Mouse (Mus musculus) MEL (cell line): ENCODE results near the gene Fermt2.

Experiments used
- BHLHE40 ChIP-seq: IDR thresholded peaks from 2 replicates; pipeline ENCODE4 v1.6.1; 2012; ENCODE audit warnings: low read depth, mild to moderate bottlenecking, inconsistent platforms, low read length, improper control_type of control experiment, borderline replicate concordance
- CTCF ChIP-seq, 3 experiments: IDR thresholded peaks in 2 of 3; conservative IDR thresholded peaks in 1 of 3; 2 replicates each; pipeline ENCODE4 v1.5.1; 2011 to 2012; ENCODE audit warnings: low read length in 3 of 3, low read depth in 2 of 3, mild to moderate bottlenecking in 2 of 3, improper control_type of control experiment in 1 of 3, inconsistent platforms in 1 of 3, mixed read lengths in 1 of 3, moderate library complexity in 1 of 3; ENCODE audit not compliant: control insufficient read depth in 1 of 3, insufficient read depth in 1 of 3, poor library complexity in 1 of 3, severe bottlenecking in 1 of 3
- GABPA ChIP-seq: IDR thresholded peaks from 2 replicates; pipeline ENCODE4 v1.6.1; 2012; ENCODE audit warnings: low read depth, mild to moderate bottlenecking, inconsistent platforms, low read length, improper control_type of control experiment, moderate library complexity
- MAX ChIP-seq: IDR thresholded peaks from 2 replicates; pipeline ENCODE4 v1.6.1; 2011; ENCODE audit warnings: low read length, improper control_type of control experiment
- POLR2A ChIP-seq, 2 experiments: IDR thresholded peaks; 2 replicates each; pipeline ENCODE4 v1.6.1; 2011 to 2012; ENCODE audit warnings: low read length in 2 of 2, mild to moderate bottlenecking in 2 of 2, control low read depth in 1 of 2, improper control_type of control experiment in 1 of 2, low read depth in 1 of 2, moderate library complexity in 1 of 2; ENCODE audit not compliant: control insufficient read depth in 1 of 2, insufficient read depth in 1 of 2, poor library complexity in 1 of 2
- POLR2AphosphoS2 ChIP-seq: IDR thresholded peaks from 2 replicates; pipeline ENCODE4 v1.6.1; 2011; ENCODE audit warnings: low read length, improper control_type of control experiment
- POLR2AphosphoS5 ChIP-seq: IDR thresholded peaks from 2 replicates; pipeline ENCODE4 v1.6.1; 2012; ENCODE audit warnings: low read depth, borderline replicate concordance, mild to moderate bottlenecking, inconsistent platforms, low read length, moderate library complexity, mixed read lengths
- RAD21 ChIP-seq: IDR thresholded peaks from 2 replicates; pipeline ENCODE4 v1.6.1; 2011; ENCODE audit warnings: mild to moderate bottlenecking, low read depth, low read length, improper control_type of control experiment
- TCF12 ChIP-seq: IDR thresholded peaks from 2 replicates; pipeline ENCODE4 v1.6.1; 2014; ENCODE audit warnings: low read depth, mild to moderate bottlenecking, inconsistent platforms, low read length, improper control_type of control experiment, moderate library complexity
- UBTF ChIP-seq: IDR thresholded peaks from 2 replicates; pipeline ENCODE4 v1.6.1; 2012; ENCODE audit warnings: low read depth, mild to moderate bottlenecking, inconsistent platforms, low read length, improper control_type of control experiment, moderate library complexity, borderline replicate concordance; ENCODE audit not compliant: insufficient read depth
- USF1 ChIP-seq: IDR thresholded peaks from 2 replicates; pipeline ENCODE4 v1.6.1; 2014; ENCODE audit warnings: low read depth, mild to moderate bottlenecking, inconsistent platforms, low read length, improper control_type of control experiment, moderate library complexity
- USF2 ChIP-seq, 2 experiments: IDR thresholded peaks; 2 replicates each; pipeline ENCODE4 v1.6.1; 2011 to 2012; ENCODE audit warnings: improper control_type of control experiment in 2 of 2, low read length in 2 of 2, borderline replicate concordance in 1 of 2, inconsistent platforms in 1 of 2, low read depth in 1 of 2, mild to moderate bottlenecking in 1 of 2; ENCODE audit not compliant: insufficient read depth in 1 of 2

- TF ChIP-seq CTCF (IDR thresholded peaks at IDR 0.05 in 2 of 3, conservative IDR thresholded peaks at IDR 0.05 in 1 of 3; ENCODE audit: control insufficient read depth in 1 of 3, insufficient read depth in 1 of 3, low read depth in 2 of 3, low read length in 3 of 3, poor library complexity in 1 of 3, severe bottlenecking in 1 of 3) (no peak), USF2 (IDR thresholded peaks at IDR 0.05; ENCODE audit: borderline replicate concordance in 1 of 2, insufficient read depth in 1 of 2, low read depth in 1 of 2, low read length in 2 of 2) (no peak), RAD21 (no peak), MAX (no peak), GABPA (no peak), POLR2AphosphoS2 (no peak), POLR2AphosphoS5 (no peak), TCF12 (no peak), USF1 (no peak), POLR2A (IDR thresholded peaks at IDR 0.05; ENCODE audit: control insufficient read depth in 1 of 2, insufficient read depth in 1 of 2, low read depth in 1 of 2, low read length in 2 of 2, poor library complexity in 1 of 2) (no peak), UBTF (no peak), BHLHE40 (no peak)
Measured at GRCm38 (mm10) chr14:45441291-45441690, 88.6 kb downstream of the Fermt2 start.
